Mouse (Mus musculus) myocyte (in vitro differentiated cells): ENCODE data around the gene Gen1.

Experiments used
- CEBPB ChIP-seq: IDR thresholded peaks from 2 replicates; pipeline ENCODE4 v1.6.1; 2011; ENCODE audit warnings: mild to moderate bottlenecking, moderate library complexity; ENCODE audit not compliant: poor library complexity, insufficient read depth, severe bottlenecking
- E2F4 ChIP-seq: IDR thresholded peaks from one replicate; pipeline ENCODE4 v1.6.1; 2011; ENCODE audit warnings: mild to moderate bottlenecking, control low read depth, moderate library complexity; ENCODE audit not compliant: insufficient read depth
- MAX ChIP-seq: IDR thresholded peaks from one replicate; pipeline ENCODE4 v1.6.1; 2011; ENCODE audit warnings: low read depth, mild to moderate bottlenecking, control low read depth
- MYOD1 ChIP-seq, 3 experiments: IDR thresholded peaks; one replicate each; pipeline ENCODE4 v1.6.1; 2011; ENCODE audit warnings: control low read depth in 2 of 3, low read depth in 2 of 3, mild to moderate bottlenecking in 2 of 3, moderate library complexity in 1 of 3; ENCODE audit not compliant: insufficient read length in 2 of 3, control insufficient read depth in 1 of 3
- MYOG ChIP-seq, 3 experiments: IDR thresholded peaks; one replicate each; pipeline ENCODE4 v1.6.1; 2011; ENCODE audit warnings: control low read depth in 2 of 3, low read depth in 2 of 3, mild to moderate bottlenecking in 2 of 3; ENCODE audit not compliant: insufficient read length in 2 of 3, control insufficient read depth in 1 of 3, insufficient read depth in 1 of 3
- POLR2A ChIP-seq: IDR thresholded peaks from one replicate; pipeline ENCODE4 v1.6.1; 2011; ENCODE audit warnings: low read depth, mild to moderate bottlenecking, control low read depth, moderate library complexity; ENCODE audit not compliant: insufficient read length
- POLR2AphosphoS2 ChIP-seq: IDR thresholded peaks from one replicate; pipeline ENCODE4 v1.6.1; 2011; ENCODE audit warnings: low read depth, control low read depth; ENCODE audit not compliant: insufficient read length
- SRF ChIP-seq: IDR thresholded peaks from one replicate; pipeline ENCODE4 v1.6.1; 2011; ENCODE audit warnings: low read depth; ENCODE audit not compliant: control insufficient read depth, insufficient read length
- TCF12 ChIP-seq: IDR thresholded peaks from one replicate; pipeline ENCODE4 v1.6.1; 2011; ENCODE audit warnings: mild to moderate bottlenecking, control low read depth; ENCODE audit not compliant: poor library complexity, insufficient read depth, severe bottlenecking
- USF1 ChIP-seq: IDR thresholded peaks from one replicate; pipeline ENCODE4 v1.6.1; 2011; ENCODE audit warnings: low read depth, mild to moderate bottlenecking, control low read depth, moderate library complexity

GRCm38 (mm10) chr12:11250322-11250721 is 15.3 kb downstream of the Gen1 start:
- TF ChIP-seq POLR2A (no peak), E2F4 (no peak), MYOG (IDR thresholded peaks at IDR 0.05; ENCODE audit: control insufficient read depth in 1 of 3, insufficient read depth in 1 of 3, insufficient read length in 2 of 3, low read depth in 2 of 3) (no peak), CEBPB (no peak), USF1 (no peak), MYOD1 (IDR thresholded peaks at IDR 0.05; ENCODE audit: control insufficient read depth in 1 of 3, insufficient read length in 2 of 3, low read depth in 2 of 3) (no peak), POLR2AphosphoS2 (no peak), TCF12 (no peak), SRF (no peak), MAX (no peak)
